Comparison of ENCODE assay signal across 13 mouse cellular contexts in the genomic region with DNA sequence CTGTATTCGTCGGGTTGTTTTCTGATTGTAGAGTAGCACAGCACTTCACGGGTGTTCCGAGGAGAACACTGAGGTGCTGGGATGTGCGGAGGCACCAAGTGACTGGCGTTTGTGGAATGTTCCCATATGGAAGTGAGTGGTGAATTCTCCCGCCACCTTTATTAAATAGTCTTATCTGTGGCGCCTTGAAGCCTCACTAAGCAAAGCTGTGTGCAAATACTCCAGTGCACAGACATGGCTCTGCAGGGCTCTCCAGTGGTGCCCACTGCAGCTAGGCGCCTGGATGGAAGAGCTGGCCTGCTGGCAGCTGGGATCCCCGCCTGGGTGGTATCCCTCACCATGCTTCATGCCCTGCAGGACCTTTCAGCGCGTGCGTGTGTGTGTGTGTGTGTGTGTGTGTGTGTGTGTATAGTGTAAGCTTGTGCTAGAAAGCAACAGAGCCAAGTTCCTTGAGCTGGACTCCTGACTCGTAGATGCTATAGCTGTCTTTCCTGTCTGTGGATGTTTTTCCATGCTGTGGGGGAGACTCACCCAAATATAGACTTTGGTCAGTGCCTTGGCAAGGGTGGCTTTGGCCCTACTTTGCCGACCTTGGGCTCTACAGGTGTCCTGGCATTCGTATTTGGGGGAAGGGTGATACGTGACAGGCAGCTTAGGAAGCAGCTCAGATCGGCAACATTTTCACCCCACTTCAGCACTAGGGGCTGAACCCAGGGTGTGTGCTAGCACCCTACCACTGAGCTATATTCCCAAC. TPM values are rescaled to one million over a fixed set of nuclear protein-coding genes. Genes with fewer than 3 reads are reported as not detected.
DNase-seq lines count a peak whose midpoint lies in the region; ATAC-seq and TF ChIP-seq lines count a peak whose summit lies in the region.
"Had no signal": no experiment of that assay in that cellular context is flagged by ENCODE, and none has a peak within 500 bp of the region (broad histone marks: within the 10 kb centered on the region; RNA-seq: fewer than 3 reads in every experiment).

No protein-coding gene starts in this region.

- intact Hi-C loops in heart, postnatal 25 days (cut with DNase I): no loop called here

- peak overlapping the region; percentile 36 for H3K27ac ChIP-seq in heart, embryonic 13.5 days (replicated peaks)
- H3K27ac ChIP-seq in lung, embryonic 15.5 days: peak overlapping the region; percentile 81
- H3K27ac ChIP-seq: limb, embryonic 15.5 days had no signal

- no peaks in the 10 kb centered on the region for H3K27me3 ChIP-seq in E14TG2a.4 (ENCODE audit: insufficient read depth, low read length)
- H3K27me3 ChIP-seq in heart, embryonic 13.5 days (replicated peaks): no peaks in the 10 kb centered on the region
- H3K27me3 ChIP-seq in lung, embryonic 15.5 days: no peaks in the 10 kb centered on the region
- H3K27me3 ChIP-seq: limb, embryonic 15.5 days had no signal

- H3K9ac ChIP-seq in heart, embryonic 13.5 days: peak overlapping the region; percentile 65
- H3K9ac ChIP-seq in lung, embryonic 15.5 days: no peak overlapping the region
- H3K9ac ChIP-seq: limb, embryonic 15.5 days had no signal

- peak overlapping the region; percentile 27 for H3K4me2 ChIP-seq in heart, embryonic 13.5 days
- peak overlapping the region; percentile 35 for H3K4me2 ChIP-seq in lung, embryonic 15.5 days
- H3K4me2 ChIP-seq: limb, embryonic 15.5 days had no signal

- DNase-seq in heart, adult 11 months: peak; percentile 96
- no peak for DNase-seq in heart, postnatal 25 days (ENCODE audit: low spot score)
- no peak for DNase-seq in layer of hippocampus, postnatal 25 days (ENCODE audit: extremely low spot score in 1 of 2, low spot score in 1 of 2)
- DNase-seq in adrenal gland, adult 8-10 months: no peak
- DNase-seq: cerebellum, postnatal 10 days had no signal

- peak overlapping the region; percentile 80 for H3K4me3 ChIP-seq in E14TG2a.4 (replicated peaks; ENCODE audit: low read length)
- no peak overlapping the region for H3K4me3 ChIP-seq in heart, embryonic 13.5 days
- no peak overlapping the region for H3K4me3 ChIP-seq in lung, embryonic 15.5 days
- H3K4me3 ChIP-seq: limb, embryonic 15.5 days had no signal

- WGBS in heart, embryonic 13.5 days: 46% methylated on average over 18 of the region's 18 CpGs
- 34% methylated on average over 18 of the region's 18 CpGs for WGBS in lung, embryonic 15.5 days

- no peak for ATAC-seq in heart, embryonic 13.5 days (ENCODE audit: extremely low read depth, insufficient number of reproducible peaks, low FRiP score, low TSS enrichment)
- peak; percentile 67 for ATAC-seq in lung, embryonic 15.5 days (ENCODE audit: borderline replicate concordance, extremely low read depth, low FRiP score, low TSS enrichment)
- no peak for ATAC-seq in erythroblast, adult 5-6 weeks (replicated peaks; ENCODE audit: low FRiP score, poor library complexity, severe bottlenecking)

- no peaks in the 10 kb centered on the region for H3K9me3 ChIP-seq in E14TG2a.4 (ENCODE audit: low read length)
- no peaks in the 10 kb centered on the region for H3K9me3 ChIP-seq in heart, embryonic 13.5 days
- no peaks in the 10 kb centered on the region for H3K9me3 ChIP-seq in lung, embryonic 15.5 days
- H3K9me3 ChIP-seq: limb, embryonic 15.5 days had no signal

- peaks cover 22% of the 10 kb centered on the region for H3K36me3 ChIP-seq in E14TG2a.4 (ENCODE audit: insufficient read depth, low read length)
- H3K36me3 ChIP-seq in heart, embryonic 13.5 days: peaks cover 18% of the 10 kb centered on the region
- peaks cover 6% of the 10 kb centered on the region; the same call in 1 of the 2 replicates for H3K36me3 ChIP-seq in lung, embryonic 15.5 days

- no peak for TF ChIP-seq CTCF in E14TG2a.4 (conservative IDR thresholded peaks at IDR 0.05; ENCODE audit: low read length)

- H3K4me1 ChIP-seq in E14TG2a.4 (replicated peaks; ENCODE audit: low read depth, low read length): peaks cover 67% of the 10 kb centered on the region
- H3K4me1 ChIP-seq in heart, embryonic 13.5 days: peaks cover 37% of the 10 kb centered on the region
- peaks cover 55% of the 10 kb centered on the region for H3K4me1 ChIP-seq in lung, embryonic 15.5 days

RNA-seq across cellular contexts. Expression of gene Tmem63b, which starts 7.3 kb away (rescaled TPM):
- 10 to 100 TPM; 83.5 to 86.1 TPM for total RNA-seq in heart, postnatal 25 days (2021)
- polyA plus RNA-seq in heart, embryonic 13.5 days (2015; fragmentation: Nextera tagmentation; extraction: Ambion mirVana): 35.5 and 39.3 TPM in 2 replicates
- 41.3 and 48.0 TPM in 2 replicates for polyA plus RNA-seq in lung, embryonic 15.5 days (2015; fragmentation: Nextera tagmentation; extraction: Ambion mirVana)
- total RNA-seq in erythroblast, adult 5-6 weeks (2015; ENCODE audit: low replicate concordance): 2.5 and 5.2 TPM in 2 replicates
- total RNA-seq in erythroblast, adult 5-6 weeks (2017; ENCODE audit: low replicate concordance): 0.43 and 3.9 TPM in 2 replicates
- 100 to 1,000 TPM; 176 to 191 TPM for total RNA-seq in layer of hippocampus, postnatal 25 days (2021)
- total RNA-seq in adrenal gland, adult 8-10 months (2022): 10 to 100 TPM; 38.2 to 75.2 (median 53.9) TPM

RNA-seq across cellular contexts. Expression of gene Mrpl14, which starts 7.9 kb away (rescaled TPM):
- 100 to 1,000 TPM; 132 to 139 TPM for total RNA-seq in heart, postnatal 25 days (2021)
- polyA plus RNA-seq in heart, embryonic 13.5 days (2015; fragmentation: Nextera tagmentation; extraction: Ambion mirVana): 126 and 147 TPM in 2 replicates
- 169 and 180 TPM in 2 replicates for polyA plus RNA-seq in lung, embryonic 15.5 days (2015; fragmentation: Nextera tagmentation; extraction: Ambion mirVana)
- total RNA-seq in erythroblast, adult 5-6 weeks (2015; ENCODE audit: low replicate concordance): 7.3 and 12.5 TPM in 2 replicates
- 3.4 and 12.0 TPM in 2 replicates for total RNA-seq in erythroblast, adult 5-6 weeks (2017; ENCODE audit: low replicate concordance)
- total RNA-seq in layer of hippocampus, postnatal 25 days (2021): 10 to 100 TPM; 40.0 to 40.9 TPM
- total RNA-seq in adrenal gland, adult 8-10 months (2022): 100 to 1,000 TPM; 109 to 120 (median 112) TPM

RNA-seq across cellular contexts. Expression of gene Capn11, which starts 34.9 kb away (rescaled TPM):
- total RNA-seq in heart, postnatal 25 days (2021): not detected
- 0.18 and 0.33 TPM in 2 replicates for polyA plus RNA-seq in heart, embryonic 13.5 days (2015; fragmentation: Nextera tagmentation; extraction: Ambion mirVana)
- polyA plus RNA-seq in lung, embryonic 15.5 days (2015; fragmentation: Nextera tagmentation; extraction: Ambion mirVana): 0.31 and 0.41 TPM in 2 replicates
- total RNA-seq in erythroblast, adult 5-6 weeks (2015; ENCODE audit: low replicate concordance): 0.96 and 1.0 TPM in 2 replicates
- 0.94 and 0.98 TPM in 2 replicates for total RNA-seq in erythroblast, adult 5-6 weeks (2017; ENCODE audit: low replicate concordance)
- under 1 TPM; 0.19 to 0.20 TPM for total RNA-seq in layer of hippocampus, postnatal 25 days (2021)
- under 1 TPM in 1 of 4 experiments, not detected in 3; 0.89 TPM for total RNA-seq in adrenal gland, adult 8-10 months (2022)
- polyA plus RNA-seq: intestine, embryonic 14.5 days had no signal

RNA-seq across cellular contexts. Expression of gene 1600014C23Rik, which starts 39.7 kb away (rescaled TPM):
- under 1 TPM; 0.55 to 0.75 TPM for total RNA-seq in heart, postnatal 25 days (2021)
- 0.64 and 0.84 TPM in 2 replicates for polyA plus RNA-seq in heart, embryonic 13.5 days (2015; fragmentation: Nextera tagmentation; extraction: Ambion mirVana)
- not detected in 2 replicates for polyA plus RNA-seq in lung, embryonic 15.5 days (2015; fragmentation: Nextera tagmentation; extraction: Ambion mirVana)
- not detected in 2 replicates for total RNA-seq in erythroblast, adult 5-6 weeks (2015; ENCODE audit: low replicate concordance)
- not detected in 2 replicates for total RNA-seq in erythroblast, adult 5-6 weeks (2017; ENCODE audit: low replicate concordance)
- total RNA-seq in layer of hippocampus, postnatal 25 days (2021): under 1 TPM in 1 of 2 experiments, not detected in 1; 0.59 TPM
- total RNA-seq in adrenal gland, adult 8-10 months (2022): not detected
- total RNA-seq: adrenal gland, postnatal 4 days; midbrain, postnatal 0 days had no signal
- polyA plus RNA-seq: intestine, embryonic 14.5 days; limb, embryonic 15.5 days had no signal

Comparison
In these comparisons a context has a peak if more than half of its experiments do, and no peak if none do; other contexts are left out.
1. RNA of gene Tmem63b, which starts 7.3 kb away (total RNA-seq): 176 to 191 TPM in layer of hippocampus, postnatal 25 days, 83.5 to 86.1 TPM in heart, postnatal 25 days and 38.2 to 75.2 TPM in adrenal gland, adult 8-10 months; 0.43 to 5.2 TPM in erythroblast, adult 5-6 weeks; every median in the first group is over 4 times any median in the second.